Mouse (Mus musculus) lung, embryonic 15.5 days (tissue): Measurements from ENCODE around the gene Dqx1. TPM values are rescaled to one million over a fixed set of nuclear protein-coding genes. Genes with fewer than 3 reads are reported as not detected.

ENCODE experiments used
- ATAC-seq: fragments of 200-750 bp; cut with Nextera tagmentation; 2 replicates; pipeline ENCODE4 v1.8.0; 2017; ENCODE audit warnings: moderate number of reproducible peaks, borderline replicate concordance; ENCODE audit not compliant: low FRiP score, low TSS enrichment; ENCODE audit errors: extremely low read depth
- H3K27ac ChIP-seq: fragments of 300-500 bp; sonication (generic); 2 replicates; pipeline ENCODE4 v1.5.1; 2015; ENCODE audit warnings: moderate library complexity, mild to moderate bottlenecking, inconsistent platforms
- H3K27me3 ChIP-seq: fragments of 300-500 bp; sonication (generic); 2 replicates; pipeline ENCODE4 v1.6.1; 2015; ENCODE audit warnings: inconsistent platforms
- H3K36me3 ChIP-seq: fragments of 300-500 bp; sonication (generic); 2 replicates; pipeline ENCODE4 v1.6.1; 2015; ENCODE audit warnings: inconsistent platforms
- H3K4me1 ChIP-seq: fragments of 300-500 bp; sonication (generic); 2 replicates; pipeline ENCODE4 v1.6.1; 2015; ENCODE audit warnings: inconsistent platforms
- H3K4me2 ChIP-seq: fragments of 300-500 bp; sonication (generic); 2 replicates; pipeline ENCODE4 v1.6.1; 2015; ENCODE audit warnings: inconsistent platforms, mild to moderate bottlenecking, moderate library complexity
- H3K4me3 ChIP-seq: fragments of 300-500 bp; sonication (generic); 2 replicates; pipeline ENCODE4 v1.5.1; 2015; ENCODE audit warnings: mild to moderate bottlenecking, inconsistent platforms
- H3K9ac ChIP-seq: fragments of 300-500 bp; sonication (generic); 2 replicates; pipeline ENCODE4 v1.6.1; 2015; ENCODE audit warnings: inconsistent platforms
- H3K9me3 ChIP-seq: fragments of 300-500 bp; sonication (generic); 2 replicates; pipeline ENCODE4 v1.6.1; 2016; ENCODE audit warnings: inconsistent platforms
- WGBS: fragments of 180-500 bp; shearing (Covaris S2); methylation state at CpG from one replicate; pipeline ENCODE4 v1.1.7; 2015; 5-methylcytosine and 5-hydroxymethylcytosine counted together
- polyA plus RNA-seq: library from polyadenylated mRNA; unstranded; fragments of >200 nt; fragmentation: Nextera tagmentation; extraction: Ambion mirVana; gene quantifications from 2 replicates; pipeline ENCODE4 v1.2.1, GENCODE M21; 2015

The Dqx1 gene
- polyA plus RNA-seq: 0.98 and 1.7 TPM in 2 replicates

GRCm38 (mm10) chr6:83057790-83058189 lies at the start of gene Dqx1:
Dqx1 (plus strand) TSS chr6:83057844.
- Histone ChIP-seq H3K27ac (no peak within 1 kb of the TSS), H3K4me2 (no peak within 1 kb of the TSS), H3K9me3 (no peaks in the 10 kb centered on the region), H3K9ac (no peak within 1 kb of the TSS), H3K4me3 (no peak within 1 kb of the TSS; the same call in 1 of the 2 replicates), H3K36me3 (peaks cover 14% of the 10 kb centered on the region), H3K4me1 (peaks cover 18% of the 10 kb centered on the region), H3K27me3 (peaks cover 17% of the 10 kb centered on the region)
- ATAC-seq: no peak
- WGBS: 40% methylated on average over 3 of the region's 3 CpGs

GRCm38 (mm10) chr6:83008659-83009058 lies 49.0 kb upstream of the Dqx1 start:
- Histone ChIP-seq H3K4me2 (no peak overlapping the region), H3K27ac (no peak overlapping the region), H3K4me3 (no peak overlapping the region), H3K4me1 (peaks cover 10% of the 10 kb centered on the region; the same call in 1 of the 2 replicates), H3K9me3 (no peaks in the 10 kb centered on the region), H3K27me3 (no peaks in the 10 kb centered on the region), H3K9ac (no peak overlapping the region), H3K36me3 (no peaks in the 10 kb centered on the region)
- ATAC-seq: no peak
- 37% methylated on average over 3 of the region's 3 CpGs for WGBS

- H3K36me3 ChIP-seq: no peaks in the 10 kb centered on the region
- H3K27me3 ChIP-seq: no peaks in the 10 kb centered on the region
- no peaks in the 10 kb centered on the region for H3K9me3 ChIP-seq
- WGBS: 28% methylated on average over 7 of the region's 7 CpGs
- H3K4me1 ChIP-seq: 0 out of 2 replicates have a peak, but pooled peaks cover 5% of the 10 kb centered on the region
- H3K9ac ChIP-seq: no peak overlapping the region
- no peak for ATAC-seq
- no peak overlapping the region for H3K27ac ChIP-seq
- H3K4me3 ChIP-seq: no peak overlapping the region
- H3K4me2 ChIP-seq: no peak overlapping the region
Measured at GRCm38 (mm10) chr6:83010010-83010409, 47.6 kb upstream of the Dqx1 start.

GRCm38 (mm10) chr6:83011255-83011654 lies 46.4 kb upstream of the Dqx1 start:
- 0 out of 2 replicates have a peak, but pooled peaks cover 5% of the 10 kb centered on the region for H3K4me1 ChIP-seq
- no peaks in the 10 kb centered on the region for H3K27me3 ChIP-seq
- no peak overlapping the region for H3K4me3 ChIP-seq
- no peaks in the 10 kb centered on the region for H3K36me3 ChIP-seq
- no peak overlapping the region for H3K4me2 ChIP-seq
- no peak for ATAC-seq
- H3K9ac ChIP-seq: no peak overlapping the region
- H3K9me3 ChIP-seq: no peaks in the 10 kb centered on the region
- no peak overlapping the region for H3K27ac ChIP-seq
- WGBS: 80% methylated on average over 7 of the region's 7 CpGs

- no peaks in the 10 kb centered on the region for H3K9me3 ChIP-seq
- 0 out of 2 replicates have a peak, but pooled peaks cover 5% of the 10 kb centered on the region for H3K4me1 ChIP-seq
- WGBS: 75% methylated on average over 6 of the region's 6 CpGs
- H3K4me3 ChIP-seq: no peak overlapping the region
- H3K36me3 ChIP-seq: no peaks in the 10 kb centered on the region
- no peak for ATAC-seq
- no peak overlapping the region for H3K9ac ChIP-seq
- H3K27me3 ChIP-seq: no peaks in the 10 kb centered on the region
- no peak overlapping the region for H3K4me2 ChIP-seq
- no peak overlapping the region for H3K27ac ChIP-seq
Measured at GRCm38 (mm10) chr6:83011756-83012155, 45.9 kb upstream of the Dqx1 start.

- H3K4me3 ChIP-seq: no peak overlapping the region
- H3K9me3 ChIP-seq: no peaks in the 10 kb centered on the region
- H3K9ac ChIP-seq: no peak overlapping the region
- 0 out of 2 replicates have a peak, but pooled peaks cover 5% of the 10 kb centered on the region for H3K4me1 ChIP-seq
- no peak for ATAC-seq
- 81% methylated on average over 5 of the region's 5 CpGs for WGBS
- H3K27me3 ChIP-seq: no peaks in the 10 kb centered on the region
- H3K27ac ChIP-seq: no peak overlapping the region
- H3K36me3 ChIP-seq: no peaks in the 10 kb centered on the region
- H3K4me2 ChIP-seq: no peak overlapping the region
Measured at GRCm38 (mm10) chr6:83013444-83013843, 44.2 kb upstream of the Dqx1 start.

- H3K27ac ChIP-seq: no peak overlapping the region
Measured at GRCm38 (mm10) chr6:83014482-83015466, 42.9 kb upstream of the Dqx1 start.

GRCm38 (mm10) chr6:83015749-83016148 lies 41.9 kb upstream of the Dqx1 start:
- Histone ChIP-seq H3K27ac (no peak overlapping the region), H3K9me3 (no peaks in the 10 kb centered on the region), H3K27me3 (no peaks in the 10 kb centered on the region), H3K9ac (no peak overlapping the region), H3K36me3 (no peaks in the 10 kb centered on the region), H3K4me2 (no peak overlapping the region), H3K4me3 (no peak overlapping the region), H3K4me1 (no peaks in the 10 kb centered on the region)
- no peak for ATAC-seq
- 89% methylated on average over 2 of the region's 2 CpGs for WGBS

More at GRCm38 (mm10) chr6:83014482-83015466, 42.9 kb upstream of the Dqx1 start:
- Histone ChIP-seq H3K27me3 (no peaks in the 10 kb centered on the region), H3K36me3 (no peaks in the 10 kb centered on the region), H3K4me2 (no peak overlapping the region), H3K4me1 (0 out of 2 replicates have a peak, but pooled peaks cover 5% of the 10 kb centered on the region), H3K4me3 (no peak overlapping the region), H3K9ac (no peak overlapping the region), H3K9me3 (no peaks in the 10 kb centered on the region)
- 51% methylated on average over 12 of the region's 12 CpGs for WGBS
- ATAC-seq: no peak; the same call in 1 of the 2 replicates

- no peaks in the 10 kb centered on the region for H3K36me3 ChIP-seq
- H3K27ac ChIP-seq: no peak overlapping the region
- 21% methylated on average over 3 of the region's 3 CpGs for WGBS
- no peak overlapping the region for H3K9ac ChIP-seq
- no peaks in the 10 kb centered on the region for H3K4me1 ChIP-seq
- H3K27me3 ChIP-seq: no peaks in the 10 kb centered on the region
- H3K4me3 ChIP-seq: no peak overlapping the region
- H3K9me3 ChIP-seq: no peaks in the 10 kb centered on the region
- ATAC-seq: no peak
- no peak overlapping the region for H3K4me2 ChIP-seq
Measured at GRCm38 (mm10) chr6:83017190-83017589, 40.5 kb upstream of the Dqx1 start.

- Histone ChIP-seq H3K4me2 (no peak overlapping the region), H3K36me3 (no peaks in the 10 kb centered on the region), H3K4me3 (no peak overlapping the region), H3K27me3 (no peaks in the 10 kb centered on the region), H3K27ac (no peak overlapping the region), H3K9me3 (no peaks in the 10 kb centered on the region), H3K9ac (no peak overlapping the region), H3K4me1 (no peaks in the 10 kb centered on the region; the same call in 1 of the 2 replicates)
- 56% methylated on average over 3 of the region's 3 CpGs for WGBS
- no peak for ATAC-seq
Measured at GRCm38 (mm10) chr6:83019044-83019443, 38.6 kb upstream of the Dqx1 start.

- no peak overlapping the region for H3K4me3 ChIP-seq
- no peak overlapping the region for H3K4me2 ChIP-seq
- no peak overlapping the region for H3K27ac ChIP-seq
- H3K9me3 ChIP-seq: no peaks in the 10 kb centered on the region
- no peaks in the 10 kb centered on the region for H3K36me3 ChIP-seq
- no peaks in the 10 kb centered on the region for H3K27me3 ChIP-seq
- ATAC-seq: no peak
- no peaks in the 10 kb centered on the region; the same call in 1 of the 2 replicates for H3K4me1 ChIP-seq
- 81% methylated on average over 6 of the region's 6 CpGs for WGBS
- H3K9ac ChIP-seq: no peak overlapping the region
Measured at GRCm38 (mm10) chr6:83020121-83020520, 37.5 kb upstream of the Dqx1 start.
